Mouse (Mus musculus): Measurements from ENCODE around the gene Slc25a38. TPM values are rescaled to one million over a fixed set of nuclear protein-coding genes. Genes with fewer than 3 reads are reported as not detected.

The Slc25a38 gene
- total and polyA plus RNA-seq, 3 experiments = 38.8 to 59.8 (median 39.1) TPM

GRCm38 (mm10) chr9:120116184-120116624 is 6.0 kb downstream of the Slc25a38 start:
- Histone ChIP-seq H3K36me3 (replicated peaks) (peaks cover 66% of the 10 kb centered on the region), H3K4me3 (ENCODE audit: low read depth, low read length) (peak overlapping the region; percentile 68; the same call in 1 of the 2 replicates)

GRCm38 (mm10) chr9:120118212-120118611 is 8.0 kb downstream of the Slc25a38 start:
- Histone ChIP-seq H3K4me3 (ENCODE audit: low read depth, low read length) (peak overlapping the region; percentile 49; the same call in 1 of the 2 replicates), H3K27me3 (ENCODE audit: insufficient read depth, low read length) (no peaks in the 10 kb centered on the region), H3K4me1 (ENCODE audit: insufficient read depth, low read depth, low read length) (peaks cover 87% of the 10 kb centered on the region), H3K9me3 (replicated peaks) (no peaks in the 10 kb centered on the region), H3K36me3 (replicated peaks) (peaks cover 80% of the 10 kb centered on the region)
- no peak for DNase-seq (ENCODE audit: low spot score)
- TF ChIP-seq TAL1 (conservative IDR thresholded peaks at IDR 0.05; ENCODE audit: low read depth, low read length) (no peak), GATA2 (IDR thresholded peaks at IDR 0.05; ENCODE audit: borderline replicate concordance, low read depth, low read length) (no peak), GATA1 (IDR thresholded peaks at IDR 0.05; ENCODE audit: borderline replicate concordance, low read length) (no peak), POLR2AphosphoS5 (IDR thresholded peaks at IDR 0.05; ENCODE audit: insufficient replicate concordance, low read depth, low read length) (no peak), CTCF (IDR thresholded peaks at IDR 0.05; ENCODE audit: low read depth, low read length) (no peak)
- no peak for ATAC-seq (ENCODE audit: extremely low read depth, insufficient number of reproducible peaks, low FRiP score, poor library complexity, severe bottlenecking)

More at GRCm38 (mm10) chr9:120116184-120116624, 6.0 kb downstream of the Slc25a38 start:
- ATAC-seq (ENCODE audit: extremely low read depth, insufficient number of reproducible peaks, low FRiP score, poor library complexity, severe bottlenecking) (peak; percentile 51), DNase-seq (ENCODE audit: low spot score) (peak; percentile 72)
- TF ChIP-seq GATA1 (IDR thresholded peaks at IDR 0.05; ENCODE audit: borderline replicate concordance, low read length) (no peak), CTCF (IDR thresholded peaks at IDR 0.05; ENCODE audit: low read depth, low read length) (no peak), POLR2AphosphoS5 (IDR thresholded peaks at IDR 0.05; ENCODE audit: insufficient replicate concordance, low read depth, low read length) (no peak), TAL1 (conservative IDR thresholded peaks at IDR 0.05; ENCODE audit: low read depth, low read length) (no peak; the same call in 1 of the 2 replicates), GATA2 (IDR thresholded peaks at IDR 0.05; ENCODE audit: borderline replicate concordance, low read depth, low read length) (no peak)
- Histone ChIP-seq H3K27me3 (ENCODE audit: insufficient read depth, low read length) (no peaks in the 10 kb centered on the region), H3K9me3 (replicated peaks) (no peaks in the 10 kb centered on the region), H3K4me1 (ENCODE audit: insufficient read depth, low read depth, low read length) (peaks cover 94% of the 10 kb centered on the region)

GRCm38 (mm10) chr9:120120503-120120902 is 10.3 kb downstream of the Slc25a38 start:
- ATAC-seq (ENCODE audit: extremely low read depth, insufficient number of reproducible peaks, low FRiP score, poor library complexity, severe bottlenecking) = no peak
- H3K9me3 ChIP-seq (replicated peaks) = no peaks in the 10 kb centered on the region
- H3K4me3 ChIP-seq (ENCODE audit: low read depth, low read length) = no peak overlapping the region; the same call in 1 of the 2 replicates
- peaks cover 83% of the 10 kb centered on the region for H3K36me3 ChIP-seq (replicated peaks)
- no peak for DNase-seq (ENCODE audit: low spot score)
- TF ChIP-seq TAL1 (conservative IDR thresholded peaks at IDR 0.05; ENCODE audit: low read depth, low read length) (no peak), POLR2AphosphoS5 (IDR thresholded peaks at IDR 0.05; ENCODE audit: insufficient replicate concordance, low read depth, low read length) (no peak), CTCF (IDR thresholded peaks at IDR 0.05; ENCODE audit: low read depth, low read length) (no peak), GATA1 (IDR thresholded peaks at IDR 0.05; ENCODE audit: borderline replicate concordance, low read length) (no peak), GATA2 (IDR thresholded peaks at IDR 0.05; ENCODE audit: borderline replicate concordance, low read depth, low read length) (no peak)
- H3K4me1 ChIP-seq (ENCODE audit: insufficient read depth, low read depth, low read length) = peaks cover 73% of the 10 kb centered on the region
- no peaks in the 10 kb centered on the region for H3K27me3 ChIP-seq (ENCODE audit: insufficient read depth, low read length)

GRCm38 (mm10) chr9:120126868-120127267 is 16.7 kb downstream of the Slc25a38 start:
- no peaks in the 10 kb centered on the region for H3K9me3 ChIP-seq (replicated peaks)
- peak overlapping the region; percentile 100 for H3K4me3 ChIP-seq (ENCODE audit: low read depth, low read length)
- H3K4me1 ChIP-seq (ENCODE audit: insufficient read depth, low read depth, low read length) = peaks cover 50% of the 10 kb centered on the region
- TF ChIP-seq CTCF (IDR thresholded peaks at IDR 0.05; ENCODE audit: low read depth, low read length) (no peak), GATA2 (IDR thresholded peaks at IDR 0.05; ENCODE audit: borderline replicate concordance, low read depth, low read length) (no peak), POLR2AphosphoS5 (IDR thresholded peaks at IDR 0.05; ENCODE audit: insufficient replicate concordance, low read depth, low read length) (no peak), TAL1 (conservative IDR thresholded peaks at IDR 0.05; ENCODE audit: low read depth, low read length) (no peak), GATA1 (IDR thresholded peaks at IDR 0.05; ENCODE audit: borderline replicate concordance, low read length) (no peak)
- H3K27me3 ChIP-seq (ENCODE audit: insufficient read depth, low read length) = no peaks in the 10 kb centered on the region
- H3K36me3 ChIP-seq (replicated peaks) = peaks cover 76% of the 10 kb centered on the region
- DNase-seq (ENCODE audit: low spot score) (no peak), ATAC-seq (ENCODE audit: extremely low read depth, insufficient number of reproducible peaks, low FRiP score, poor library complexity, severe bottlenecking) (no peak)

GRCm38 (mm10) chr9:120127538-120128251 is 17.5 kb downstream of the Slc25a38 start, which contains the start of gene Rpsa:
Gene Rpsa, plus strand, starts transcription at chr9:120127689.
- Histone ChIP-seq H3K9me3 (replicated peaks) (no peaks in the 10 kb centered on the region), H3K36me3 (replicated peaks) (peaks cover 76% of the 10 kb centered on the region), H3K27me3 (ENCODE audit: insufficient read depth, low read length) (no peaks in the 10 kb centered on the region), H3K4me3 (ENCODE audit: low read depth, low read length) (peak within 1 kb of the TSS; percentile 100), H3K4me1 (ENCODE audit: insufficient read depth, low read depth, low read length) (peaks cover 52% of the 10 kb centered on the region)
- no peak for TF ChIP-seq CTCF (IDR thresholded peaks at IDR 0.05; ENCODE audit: low read depth, low read length)
- TF ChIP-seq POLR2AphosphoS5 (IDR thresholded peaks at IDR 0.05; ENCODE audit: insufficient replicate concordance, low read depth, low read length) = 0 out of 2 replicates have a peak, but pooled peaks have one; percentile 36
- ATAC-seq (ENCODE audit: extremely low read depth, insufficient number of reproducible peaks, low FRiP score, poor library complexity, severe bottlenecking) (peak; percentile 81), DNase-seq (ENCODE audit: low spot score) (peak; percentile 94)

- ATAC-seq (ENCODE audit: extremely low read depth, insufficient number of reproducible peaks, low FRiP score, poor library complexity, severe bottlenecking) = no peak
- Histone ChIP-seq H3K36me3 (replicated peaks) (peaks cover 71% of the 10 kb centered on the region), H3K4me3 (ENCODE audit: low read depth, low read length) (peak overlapping the region; percentile 100), H3K4me1 (ENCODE audit: insufficient read depth, low read depth, low read length) (peaks cover 53% of the 10 kb centered on the region), H3K27me3 (ENCODE audit: insufficient read depth, low read length) (no peaks in the 10 kb centered on the region), H3K9me3 (replicated peaks) (no peaks in the 10 kb centered on the region)
- no peak for DNase-seq (ENCODE audit: low spot score)
- peak; percentile 85; the same call in 1 of the 2 replicates for TF ChIP-seq POLR2AphosphoS5 (IDR thresholded peaks at IDR 0.05; ENCODE audit: insufficient replicate concordance, low read depth, low read length)
- no peak for TF ChIP-seq GATA1 (IDR thresholded peaks at IDR 0.05; ENCODE audit: borderline replicate concordance, low read length)
These were observed 19.1 kb downstream of the Slc25a38 start for GRCm38 (mm10) chr9:120129276-120129675.

Measured in G1E (cell line).